Mouse (Mus musculus): ENCODE results near the gene Serpina1d. TPM values are rescaled to one million over a fixed set of nuclear protein-coding genes. Genes with fewer than 3 reads are reported as not detected.

Gene Serpina1d
- polyA plus RNA-seq (2017; shearing (Covaris generic)), result not detected

DNA sequence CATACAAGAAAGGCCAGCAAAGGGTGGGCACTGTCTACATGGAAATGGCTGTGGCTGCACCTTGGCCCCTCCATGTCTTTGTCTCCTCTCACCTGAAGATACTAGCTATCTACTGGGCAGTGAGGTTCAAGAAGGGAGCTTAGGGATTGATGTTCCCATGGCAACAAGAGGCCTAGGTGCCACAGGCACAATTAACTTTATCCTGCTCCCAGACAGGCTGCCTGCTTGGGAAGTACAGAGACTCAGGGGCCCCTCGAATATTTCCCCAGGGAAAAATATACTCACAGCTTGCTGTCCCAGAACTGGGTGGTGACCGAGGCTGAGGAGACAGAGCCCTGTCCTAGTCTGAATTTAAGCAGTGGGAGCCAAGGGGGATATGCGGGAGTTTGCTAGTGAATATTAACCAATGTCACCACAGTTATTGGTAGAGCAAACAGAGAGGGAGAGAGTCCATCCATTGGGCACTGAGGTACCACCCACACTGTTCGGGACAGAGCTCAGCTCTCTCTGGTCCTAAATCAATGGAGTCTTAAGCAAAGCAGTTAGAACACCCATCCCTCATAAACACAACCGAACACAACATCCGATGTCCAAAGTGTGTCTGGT, at the start of gene Serpina1d:
TSS of gene Serpina1d (minus strand) at position 347 of the 606 bp plus-strand sequence.

Other genes starting within 250 kb of the Serpina1d start
- not detected for gene Ppp4r4, start 241.3 kb downstream of the Serpina1d start, polyA plus RNA-seq (2017; shearing (Covaris generic))
- not detected for gene Serpina10, start 142.1 kb downstream of the Serpina1d start, polyA plus RNA-seq (2017; shearing (Covaris generic))
- not detected for gene Serpina6, start 116.4 kb downstream of the Serpina1d start, polyA plus RNA-seq (2017; shearing (Covaris generic))
- gene Serpina16, start 97.5 kb downstream of the Serpina1d start, polyA plus RNA-seq (2017; shearing (Covaris generic)), result not detected
- not detected for gene Serpina1f, start 78.1 kb downstream of the Serpina1d start, polyA plus RNA-seq (2017; shearing (Covaris generic))
- gene Serpina1b, start 56.8 kb upstream of the Serpina1d start, polyA plus RNA-seq (2017; shearing (Covaris generic)), result not detected
- not detected for gene Serpina1a, start 90.0 kb upstream of the Serpina1d start, polyA plus RNA-seq (2017; shearing (Covaris generic))
- not detected for gene Serpina1c, start 131.3 kb upstream of the Serpina1d start, polyA plus RNA-seq (2017; shearing (Covaris generic))
- gene Serpina1e, start 185.4 kb upstream of the Serpina1d start, polyA plus RNA-seq (2017; shearing (Covaris generic)), result not detected
- not detected for gene Serpina11, start 216.4 kb upstream of the Serpina1d start, polyA plus RNA-seq (2017; shearing (Covaris generic))
- 11.3 TPM for gene Serpina9, start 240.2 kb upstream of the Serpina1d start, polyA plus RNA-seq (2017; shearing (Covaris generic))

Data from inflammation-experienced regulatory T-cells, adult 16 weeks (primary cell).